ENCODE assay signal across 7 mouse cellular contexts in genomic region chr5:113151554-113152103, GRCm38 (mm10).
DNase-seq lines count a peak whose midpoint lies in the region; ATAC-seq lines count a peak whose summit lies in the region.

No protein-coding gene starts in this region.

- peak overlapping the region; percentile 73 for H3K27ac ChIP-seq in forebrain, embryonic 13.5 days
- H3K27ac ChIP-seq in hindbrain, embryonic 12.5 days, result peak overlapping the region; percentile 73
- peak overlapping the region; percentile 69 for H3K27ac ChIP-seq in liver, embryonic 13.5 days

- intact Hi-C loops in left cerebral cortex, postnatal 25 days (cut with DNase I), result no loop called here

- no peaks in the 10 kb centered on the region for H3K9me3 ChIP-seq in forebrain, embryonic 13.5 days (replicated peaks)
- H3K9me3 ChIP-seq in hindbrain, embryonic 12.5 days (replicated peaks), result no peaks in the 10 kb centered on the region
- no peaks in the 10 kb centered on the region for H3K9me3 ChIP-seq in liver, embryonic 13.5 days (replicated peaks)

- H3K27me3 ChIP-seq in forebrain, embryonic 13.5 days, result no peaks in the 10 kb centered on the region
- no peaks in the 10 kb centered on the region for H3K27me3 ChIP-seq in hindbrain, embryonic 12.5 days
- H3K27me3 ChIP-seq in liver, embryonic 13.5 days, result no peaks in the 10 kb centered on the region

- H3K9ac ChIP-seq in forebrain, embryonic 13.5 days, result no peak overlapping the region
- no peak overlapping the region for H3K9ac ChIP-seq in hindbrain, embryonic 12.5 days
- H3K9ac ChIP-seq in liver, embryonic 13.5 days, result peak overlapping the region; percentile 33; the same call in 1 of the 2 replicates

- H3K4me2 ChIP-seq in forebrain, embryonic 13.5 days, result no peak overlapping the region
- H3K4me2 ChIP-seq in hindbrain, embryonic 12.5 days (replicated peaks), result no peak overlapping the region
- H3K4me2 ChIP-seq in liver, embryonic 13.5 days, result no peak overlapping the region

- peak; percentile 53 for DNase-seq in retina, postnatal 1 day
- DNase-seq in retina, embryonic 14.5 days (ENCODE audit: low spot score), result no peak
- DNase-seq in liver, embryonic 13.5 days, result no peak
- DNase-seq in spleen, postnatal 36 days (ENCODE audit: low spot score in 2 of 2), result no peak
- DNase-seq in left cerebral cortex, postnatal 25 days (ENCODE audit: low spot score in 2 of 2), result no peak

- H3K4me1 ChIP-seq in forebrain, embryonic 13.5 days, result peaks cover 56% of the 10 kb centered on the region
- peaks cover 39% of the 10 kb centered on the region for H3K4me1 ChIP-seq in hindbrain, embryonic 12.5 days
- H3K4me1 ChIP-seq in liver, embryonic 13.5 days (replicated peaks), result peaks cover 45% of the 10 kb centered on the region

- no peaks in the 10 kb centered on the region for H3K36me3 ChIP-seq in forebrain, embryonic 13.5 days (ENCODE audit: poor library complexity, severe bottlenecking)
- H3K36me3 ChIP-seq in hindbrain, embryonic 12.5 days, result no peaks in the 10 kb centered on the region
- H3K36me3 ChIP-seq in liver, embryonic 13.5 days, result no peaks in the 10 kb centered on the region

- 27% methylated on average over 11 of the region's 11 CpGs for WGBS in forebrain, embryonic 13.5 days
- 46% methylated on average over 11 of the region's 11 CpGs for WGBS in hindbrain, embryonic 12.5 days
- whole genome bisulfite sequencing in liver, embryonic 13.5 days (ENCODE audit: insufficient replicate concordance), result 50% methylated on average over 11 of the region's 11 CpGs

- no peak overlapping the region for H3K4me3 ChIP-seq in forebrain, embryonic 13.5 days
- no peak overlapping the region for H3K4me3 ChIP-seq in hindbrain, embryonic 12.5 days
- H3K4me3 ChIP-seq in liver, embryonic 13.5 days (replicated peaks), result no peak overlapping the region

- ATAC-seq in forebrain, embryonic 13.5 days, result 0 out of 2 replicates have a peak, but pooled peaks have one; percentile 29
- peak; percentile 39; the same call in 1 of the 2 replicates for ATAC-seq in hindbrain, embryonic 12.5 days (ENCODE audit: low FRiP score)
- ATAC-seq in liver, embryonic 13.5 days (ENCODE audit: low read depth), result 0 out of 2 replicates have a peak, but pooled peaks have one; percentile 6
